Comparison of ENCODE assay signal across 21 mouse cellular contexts in genomic region chrX:7725841-7726240, GRCm38 (mm10). TPM values are rescaled to one million over a fixed set of nuclear protein-coding genes. Genes with fewer than 3 reads are reported as not detected.
DNase-seq lines count a peak whose midpoint lies in the region; ATAC-seq and TF ChIP-seq lines count a peak whose summit lies in the region.
"Had no signal": no experiment of that assay in that cellular context is flagged by ENCODE, and none has a peak within 500 bp of the region (broad histone marks: within the 10 kb centered on the region; RNA-seq: fewer than 3 reads in every experiment).

No protein-coding gene starts in this region.

- TF ChIP-seq POLR2A in ES-Bruce4 (IDR thresholded peaks at IDR 0.05; ENCODE audit: insufficient read depth, low read length), result no peak

- no peak for ATAC-seq in forebrain, postnatal 0 days
- ATAC-seq in kidney, embryonic 15.5 days (replicated peaks; ENCODE audit: low FRiP score), result no peak
- ATAC-seq: forebrain, embryonic 13.5 days; forebrain, embryonic 15.5 days had no signal

- peak overlapping the region; percentile 78 for H3K4me3 ChIP-seq in E14TG2a.4 (replicated peaks; ENCODE audit: low read length)
- H3K4me3 ChIP-seq in ES-Bruce4 (ENCODE audit: low read depth, low read length), result 0 out of 2 replicates have a peak overlapping the region, but pooled peaks have one; percentile 25
- peak overlapping the region in 1 of 2 experiments; percentile 27; a peak in 1 of 4 replicates for H3K4me3 ChIP-seq in ES-E14 (ENCODE audit: insufficient read depth in 1 of 2, low read depth in 1 of 2, low read length in 2 of 2, poor library complexity in 1 of 2, severe bottlenecking in 1 of 2)
- no peak overlapping the region for H3K4me3 ChIP-seq in forebrain, postnatal 0 days (ENCODE audit: low read depth, low read length)
- H3K4me3 ChIP-seq in kidney, embryonic 15.5 days (replicated peaks), result no peak overlapping the region
- H3K4me3 ChIP-seq: embryonic facial prominence, embryonic 10.5 days; embryonic facial prominence, embryonic 12.5 days; forebrain, embryonic 13.5 days; forebrain, embryonic 15.5 days had no signal

- H3K27ac ChIP-seq in ES-Bruce4 (ENCODE audit: insufficient read depth, low read length) (no peak overlapping the region; the same call in 1 of the 2 replicates), ES-E14 (ENCODE audit: insufficient read depth, low read depth, low read length, poor library complexity, severe bottlenecking) (peak overlapping the region; percentile 57; the same call in 1 of the 2 replicates)
- H3K27ac ChIP-seq in forebrain, postnatal 0 days (ENCODE audit: low read depth, low read length), result no peak overlapping the region
- H3K27ac ChIP-seq in kidney, embryonic 15.5 days, result no peak overlapping the region
- H3K27ac ChIP-seq: embryonic facial prominence, embryonic 10.5 days; embryonic facial prominence, embryonic 12.5 days; forebrain, embryonic 13.5 days; forebrain, embryonic 15.5 days had no signal

- H3K9me3 ChIP-seq in E14TG2a.4 (ENCODE audit: low read length) (no peaks in the 10 kb centered on the region), ES-Bruce4 (replicated peaks; ENCODE audit: control insufficient read depth, insufficient read depth, low read length, poor library complexity, severe bottlenecking) (no peaks in the 10 kb centered on the region), ES-E14 (ENCODE audit: control insufficient read depth, insufficient read depth, low read depth, low read length) (no peaks in the 10 kb centered on the region)
- H3K9me3 ChIP-seq in forebrain, postnatal 0 days (ENCODE audit: low read length), result no peaks in the 10 kb centered on the region
- no peaks in the 10 kb centered on the region for H3K9me3 ChIP-seq in kidney, embryonic 15.5 days (replicated peaks)
- H3K9me3 ChIP-seq: embryonic facial prominence, embryonic 10.5 days; embryonic facial prominence, embryonic 12.5 days; forebrain, embryonic 13.5 days; forebrain, embryonic 15.5 days had no signal

- DNase-seq in ES-E14 (ENCODE audit: low read depth, low spot score) (no peak), ZHBTc4 (ENCODE audit: low read depth, low spot score) (peak; percentile 82)
- DNase-seq in forebrain, postnatal 0 days, result no peak
- no peak for DNase-seq in left cerebral cortex, postnatal 4 days
- DNase-seq: adrenal gland, postnatal 10 days; adrenal gland, postnatal 25 days; cerebellum, adult 11 months; cerebellum, adult 2 months; cerebellum, adult 9-10 months; cerebellum, postnatal 10 days; cerebellum, postnatal 25 days had no signal

- H3K4me2 ChIP-seq in forebrain, postnatal 0 days (ENCODE audit: low read depth), result no peak overlapping the region
- no peak overlapping the region for H3K4me2 ChIP-seq in kidney, embryonic 15.5 days
- H3K4me2 ChIP-seq: embryonic facial prominence, embryonic 12.5 days; forebrain, embryonic 13.5 days; forebrain, embryonic 15.5 days had no signal

- no peaks in the 10 kb centered on the region for H3K27me3 ChIP-seq in E14TG2a.4 (ENCODE audit: insufficient read depth, low read length)
- no peaks in the 10 kb centered on the region for H3K27me3 ChIP-seq in ES-Bruce4 (ENCODE audit: control insufficient read depth, insufficient read depth, low read length, poor library complexity, severe bottlenecking)
- no peaks in the 10 kb centered on the region for H3K27me3 ChIP-seq in forebrain, postnatal 0 days (ENCODE audit: insufficient read depth, low read length)
- H3K27me3 ChIP-seq in kidney, embryonic 15.5 days, result no peaks in the 10 kb centered on the region
- H3K27me3 ChIP-seq: embryonic facial prominence, embryonic 12.5 days; forebrain, embryonic 13.5 days; forebrain, embryonic 15.5 days had no signal

- 85% methylated on average over 12 of the region's 12 CpGs for WGBS in forebrain, postnatal 0 days
- WGBS in kidney, embryonic 15.5 days, result 89% methylated on average over 12 of the region's 12 CpGs

- no peak for TF ChIP-seq EP300 in ES-Bruce4 (IDR thresholded peaks at IDR 0.05; ENCODE audit: insufficient read depth, low read depth, low read length)

- in situ Hi-C loops in ES-E14 (cut with MboI; ENCODE audit: low sequenced_read_pairs in 2 of 2, unreplicated experiment in 2 of 2), result no loop called here

- intact Hi-C loops in left cerebral cortex, postnatal 4 days (cut with DNase I), result no loop called here

- H3K4me1 ChIP-seq in E14TG2a.4 (replicated peaks; ENCODE audit: low read depth, low read length), result peaks cover 61% of the 10 kb centered on the region
- H3K4me1 ChIP-seq in ES-Bruce4 (ENCODE audit: control insufficient read depth, insufficient read depth, low read length), result peaks cover 2% of the 10 kb centered on the region
- peaks cover 0 to 10% of the 10 kb centered on the region in 2 experiments; a peak in 2 of 4 replicates for H3K4me1 ChIP-seq in ES-E14 (ENCODE audit: control insufficient read depth in 2 of 2, insufficient read depth in 2 of 2, low read length in 2 of 2, poor library complexity in 1 of 2)
- no peaks in the 10 kb centered on the region for H3K4me1 ChIP-seq in forebrain, postnatal 0 days (ENCODE audit: insufficient read depth)
- H3K4me1 ChIP-seq in kidney, embryonic 15.5 days, result peaks cover 13% of the 10 kb centered on the region; the same call in 1 of the 2 replicates
- H3K4me1 ChIP-seq: embryonic facial prominence, embryonic 12.5 days had no signal

- H3K9ac ChIP-seq in ES-Bruce4 (ENCODE audit: low read depth, poor library complexity, severe bottlenecking) (no peak overlapping the region), ES-E14 (ENCODE audit: insufficient read depth, low read depth, low read length, poor library complexity, severe bottlenecking) (peak overlapping the region; percentile 64; the same call in 1 of the 2 replicates)
- no peak overlapping the region for H3K9ac ChIP-seq in forebrain, postnatal 0 days
- no peak overlapping the region for H3K9ac ChIP-seq in kidney, embryonic 15.5 days
- H3K9ac ChIP-seq: embryonic facial prominence, embryonic 12.5 days; forebrain, embryonic 13.5 days; forebrain, embryonic 15.5 days had no signal

- TF ChIP-seq CTCF in E14TG2a.4 (conservative IDR thresholded peaks at IDR 0.05; ENCODE audit: low read length) (no peak), ES-Bruce4 (IDR thresholded peaks at IDR 0.05; ENCODE audit: low read depth, low read length) (no peak)
- no peak for TF ChIP-seq CTCF in forebrain, postnatal 0 days (IDR thresholded peaks at IDR 0.05; ENCODE audit: low read depth)

- H3K36me3 ChIP-seq in E14TG2a.4 (ENCODE audit: insufficient read depth, low read length) (peaks cover 45% of the 10 kb centered on the region), ES-Bruce4 (ENCODE audit: control insufficient read depth, insufficient read depth, low read length, poor library complexity, severe bottlenecking) (no peaks in the 10 kb centered on the region; the same call in 1 of the 2 replicates), ES-E14 (ENCODE audit: control insufficient read depth, insufficient read depth, low read length, poor library complexity, severe bottlenecking) (peaks cover 26% of the 10 kb centered on the region)
- 0 out of 2 replicates have a peak, but pooled peaks cover 2% of the 10 kb centered on the region for H3K36me3 ChIP-seq in forebrain, postnatal 0 days (ENCODE audit: insufficient read depth)
- peaks cover 23% of the 10 kb centered on the region for H3K36me3 ChIP-seq in kidney, embryonic 15.5 days
- H3K36me3 ChIP-seq: forebrain, embryonic 15.5 days had no signal

TF ChIP-seq in ES-E14, 5 proteins besides CTCF, POLR2A, EP300 and RAD21:
- TF ChIP-seq ZC3H11A (IDR thresholded peaks at IDR 0.05; ENCODE audit: borderline replicate concordance, low read depth, low read length) (no peak), ZNF384 (IDR thresholded peaks at IDR 0.05; ENCODE audit: low read depth, low read length) (no peak)

RNA-seq across cellular contexts. Expression of gene Praf2, which starts 2.4 kb away (rescaled TPM):
- polyA plus RNA-seq in ES-Bruce4 (2011; ENCODE audit: insufficient read depth, insufficient read length, low read depth, missing spikeins), result 53.8 and 67.7 TPM in 2 replicates
- 41.9 and 48.0 TPM in 2 replicates for total RNA-seq in ES-E14 (2012; rRNA removed)
- total RNA-seq in forebrain, postnatal 0 days (2014; rRNA removed), result 87.2 and 89.6 TPM in 2 replicates
- 139 TPM in 2 replicates for polyA plus RNA-seq in forebrain, postnatal 0 days (2015; fragmentation: Nextera tagmentation; extraction: Ambion mirVana)
- 10 to 100 TPM; 70.0 to 84.0 TPM for total RNA-seq in left cerebral cortex, postnatal 4 days (2021)
- 64.4 and 68.9 TPM in 2 replicates for polyA plus RNA-seq in kidney, embryonic 15.5 days (2015; fragmentation: Nextera tagmentation; extraction: Ambion mirVana)

RNA-seq across cellular contexts. Expression of gene Gm45208, which starts 3.8 kb away (rescaled TPM):
- not detected in 2 replicates for polyA plus RNA-seq in ES-Bruce4 (2011; ENCODE audit: insufficient read depth, insufficient read length, low read depth, missing spikeins)
- total RNA-seq in ES-E14 (2012; rRNA removed), result 0.26 TPM in 1 of 2 replicates, not detected in the other
- total RNA-seq in forebrain, postnatal 0 days (2014; rRNA removed), result 0.76 and 1.2 TPM in 2 replicates
- polyA plus RNA-seq in forebrain, postnatal 0 days (2015; fragmentation: Nextera tagmentation; extraction: Ambion mirVana), result 0.91 TPM in 1 of 2 replicates, not detected in the other
- total RNA-seq in left cerebral cortex, postnatal 4 days (2021), result under 1 TPM in 1 of 2 experiments, not detected in 1; 0.60 TPM
- 0.96 TPM in 1 of 2 replicates, not detected in the other for polyA plus RNA-seq in kidney, embryonic 15.5 days (2015; fragmentation: Nextera tagmentation; extraction: Ambion mirVana)
- total RNA-seq: adrenal gland, postnatal 10 days; adrenal gland, postnatal 25 days; MEL had no signal
- polyA plus RNA-seq: cerebellum, adult 2 months; embryonic facial prominence, embryonic 12.5 days; embryonic facial prominence, embryonic 14.5 days; forebrain, embryonic 11.5 days had no signal

RNA-seq across cellular contexts. Expression of gene Wdr45, which starts 11.7 kb away (rescaled TPM):
- 44.6 and 56.8 TPM in 2 replicates for polyA plus RNA-seq in ES-Bruce4 (2011; ENCODE audit: insufficient read depth, insufficient read length, low read depth, missing spikeins)
- total RNA-seq in ES-E14 (2012; rRNA removed), result 55.3 and 57.6 TPM in 2 replicates
- total RNA-seq in forebrain, postnatal 0 days (2014; rRNA removed), result 29.0 and 32.2 TPM in 2 replicates
- polyA plus RNA-seq in forebrain, postnatal 0 days (2015; fragmentation: Nextera tagmentation; extraction: Ambion mirVana), result 30.8 and 31.5 TPM in 2 replicates
- 10 to 100 TPM; 32.0 to 34.9 TPM for total RNA-seq in left cerebral cortex, postnatal 4 days (2021)
- polyA plus RNA-seq in kidney, embryonic 15.5 days (2015; fragmentation: Nextera tagmentation; extraction: Ambion mirVana), result 35.4 and 38.6 TPM in 2 replicates

RNA-seq across cellular contexts. Expression of gene Ccdc120, which starts 24.9 kb away (rescaled TPM):
- 20.4 and 28.9 TPM in 2 replicates for polyA plus RNA-seq in ES-Bruce4 (2011; ENCODE audit: insufficient read depth, insufficient read length, low read depth, missing spikeins)
- 15.8 and 22.9 TPM in 2 replicates for total RNA-seq in ES-E14 (2012; rRNA removed)
- total RNA-seq in forebrain, postnatal 0 days (2014; rRNA removed), result 149 and 202 TPM in 2 replicates
- polyA plus RNA-seq in forebrain, postnatal 0 days (2015; fragmentation: Nextera tagmentation; extraction: Ambion mirVana), result 59.3 and 66.3 TPM in 2 replicates
- 10 to 100 TPM; 56.2 to 65.4 TPM for total RNA-seq in left cerebral cortex, postnatal 4 days (2021)
- polyA plus RNA-seq in kidney, embryonic 15.5 days (2015; fragmentation: Nextera tagmentation; extraction: Ambion mirVana), result 19.6 and 20.2 TPM in 2 replicates

RNA-seq across cellular contexts. Expression of gene Gpkow, which starts 28.9 kb away (rescaled TPM):
- 14.7 and 17.1 TPM in 2 replicates for polyA plus RNA-seq in ES-Bruce4 (2011; ENCODE audit: insufficient read depth, insufficient read length, low read depth, missing spikeins)
- 9.5 and 11.5 TPM in 2 replicates for total RNA-seq in ES-E14 (2012; rRNA removed)
- total RNA-seq in forebrain, postnatal 0 days (2014; rRNA removed), result 15.9 and 21.0 TPM in 2 replicates
- 36.4 and 41.2 TPM in 2 replicates for polyA plus RNA-seq in forebrain, postnatal 0 days (2015; fragmentation: Nextera tagmentation; extraction: Ambion mirVana)
- 10 to 100 TPM; 39.0 to 42.0 TPM for total RNA-seq in left cerebral cortex, postnatal 4 days (2021)
- 40.3 and 42.5 TPM in 2 replicates for polyA plus RNA-seq in kidney, embryonic 15.5 days (2015; fragmentation: Nextera tagmentation; extraction: Ambion mirVana)

Comparison
In these comparisons a context has a peak if more than half of its experiments do, and no peak if none do; other contexts are left out.
1. H3K4me3 ChIP-seq: peak in E14TG2a.4 (single experiment) and ES-Bruce4 (single experiment); none in forebrain, postnatal 0 days (single experiment) and kidney, embryonic 15.5 days (single experiment).